Comparison of ENCODE assay signal across 15 mouse cellular contexts in the genomic region with DNA sequence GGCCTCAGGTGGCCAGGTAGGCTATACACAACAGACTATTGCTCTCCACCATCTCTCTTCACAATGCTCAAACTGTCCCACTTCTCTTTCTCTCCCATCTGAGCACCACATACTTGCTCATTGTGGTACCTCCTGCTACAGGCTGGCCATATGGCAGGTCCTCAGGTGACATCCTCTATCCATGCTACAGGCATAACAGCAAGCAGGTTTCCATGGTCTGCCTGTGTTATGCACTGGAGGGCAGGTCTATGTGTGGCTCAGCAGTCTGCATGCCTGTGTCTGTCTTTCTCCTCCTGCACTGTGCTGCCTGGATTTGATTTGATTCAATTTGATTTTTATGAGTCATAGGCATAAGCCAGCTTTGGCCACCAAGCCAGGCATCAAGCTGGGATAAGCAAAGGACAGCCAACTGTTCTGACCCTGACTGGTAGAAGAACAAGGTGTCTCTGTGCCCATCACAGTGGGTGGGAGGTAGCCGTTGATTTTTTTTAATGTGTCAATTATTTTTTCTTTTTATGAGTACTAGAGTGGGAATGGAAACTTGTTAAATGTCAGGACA.
DNase-seq lines count a peak whose midpoint lies in the region; ATAC-seq lines count a peak whose summit lies in the region.
"Had no signal": no experiment of that assay in that cellular context is flagged by ENCODE, and none has a peak within 500 bp of the region (broad histone marks: within the 10 kb centered on the region; RNA-seq: fewer than 3 reads in every experiment).

No protein-coding gene starts in this region.

- no peaks in the 10 kb centered on the region for H3K36me3 ChIP-seq in hindbrain, embryonic 12.5 days
- no peaks in the 10 kb centered on the region for H3K36me3 ChIP-seq in hindbrain, embryonic 10.5 days
- H3K36me3 ChIP-seq: heart, embryonic 12.5 days; hindbrain, embryonic 15.5 days; neural tube, embryonic 12.5 days had no signal

- DNase-seq in hindbrain, embryonic 10.5 days (ENCODE audit: low spot score), result no peak
- DNase-seq in MN1 (ENCODE audit: low spot score), result peak; percentile 71
- peak; percentile 90 to 92 for DNase-seq in cerebellum, postnatal 25 days
- DNase-seq in thymus, postnatal 0 days (ENCODE audit: low spot score), result no peak
- no peak for DNase-seq in layer of hippocampus, adult 9-11 months
- DNase-seq: kidney, adult 9 months; spleen, adult 18-20 months; thymus, adult 18-20 months had no signal

- no peak overlapping the region for H3K9ac ChIP-seq in hindbrain, embryonic 12.5 days
- H3K9ac ChIP-seq: heart, embryonic 12.5 days; hindbrain, embryonic 15.5 days; neural tube, embryonic 12.5 days had no signal

- no peak overlapping the region for H3K27ac ChIP-seq in hindbrain, embryonic 12.5 days
- H3K27ac ChIP-seq in hindbrain, embryonic 10.5 days, result no peak overlapping the region
- H3K27ac ChIP-seq: hindbrain, embryonic 15.5 days; left cerebral cortex, adult 2 months; neural tube, embryonic 12.5 days had no signal

- H3K4me1 ChIP-seq in hindbrain, embryonic 12.5 days, result no peaks in the 10 kb centered on the region
- no peaks in the 10 kb centered on the region for H3K4me1 ChIP-seq in hindbrain, embryonic 10.5 days (replicated peaks)
- H3K4me1 ChIP-seq: heart, embryonic 12.5 days; hindbrain, embryonic 15.5 days; neural tube, embryonic 12.5 days had no signal

- 98% methylated on average over 1 of the region's 1 CpGs for WGBS in hindbrain, embryonic 12.5 days
- WGBS in hindbrain, embryonic 10.5 days, result 89% methylated on average over 1 of the region's 1 CpGs

- no peaks in the 10 kb centered on the region for H3K9me3 ChIP-seq in hindbrain, embryonic 12.5 days (replicated peaks)
- H3K9me3 ChIP-seq in hindbrain, embryonic 10.5 days, result no peaks in the 10 kb centered on the region
- H3K9me3 ChIP-seq: heart, embryonic 12.5 days; hindbrain, embryonic 15.5 days; neural tube, embryonic 12.5 days had no signal

- no peak overlapping the region for H3K4me3 ChIP-seq in hindbrain, embryonic 12.5 days
- H3K4me3 ChIP-seq in hindbrain, embryonic 10.5 days, result no peak overlapping the region
- H3K4me3 ChIP-seq: heart, embryonic 12.5 days; hindbrain, embryonic 15.5 days; left cerebral cortex, adult 2 months; neural tube, embryonic 12.5 days had no signal

- ATAC-seq in hindbrain, embryonic 12.5 days (ENCODE audit: low FRiP score), result peak; percentile 32; the same call in 1 of the 2 replicates
- peak; percentile 98 for ATAC-seq in cerebellum, adult (ENCODE audit: insufficient number of reproducible peaks, low FRiP score, low TSS enrichment)
- ATAC-seq: CD4-positive, CD25-positive, alpha-beta regulatory T cell, adult 4 months had no signal

- no peaks in the 10 kb centered on the region for H3K27me3 ChIP-seq in hindbrain, embryonic 12.5 days
- H3K27me3 ChIP-seq in hindbrain, embryonic 10.5 days (ENCODE audit: insufficient read depth, poor library complexity, severe bottlenecking), result no peaks in the 10 kb centered on the region
- H3K27me3 ChIP-seq: heart, embryonic 12.5 days; hindbrain, embryonic 15.5 days; neural tube, embryonic 12.5 days had no signal

- H3K4me2 ChIP-seq in hindbrain, embryonic 12.5 days (replicated peaks), result no peak overlapping the region
- H3K4me2 ChIP-seq: heart, embryonic 12.5 days; hindbrain, embryonic 15.5 days; neural tube, embryonic 12.5 days had no signal

Comparison
In these comparisons a context has a peak if more than half of its experiments do, and no peak if none do; other contexts are left out.
1. DNase-seq: peak in MN1 (single experiment) and cerebellum, postnatal 25 days (2 of 2); none in hindbrain, embryonic 10.5 days (single experiment), thymus, postnatal 0 days (single experiment) and layer of hippocampus, adult 9-11 months (single experiment).